Mouse (Mus musculus): ENCODE data around the gene Tmem126a.

- TF ChIP-seq CTCF (IDR thresholded peaks at IDR 0.05; ENCODE audit: low read depth, low read length), result no peak
- TF ChIP-seq POLR2A (IDR thresholded peaks at IDR 0.05; ENCODE audit: insufficient read depth, low read length), result no peak
- no peak for TF ChIP-seq EP300 (IDR thresholded peaks at IDR 0.05; ENCODE audit: insufficient read depth, low read depth, low read length)
These were observed 17.0 kb downstream of the Tmem126a start for GRCm38 (mm10) chr7:90440044-90440443.
